Mouse (Mus musculus) adrenal gland (tissue): Measurements from ENCODE around the gene Clec18a.
"Not testable (repeated sequence)": the region's sequence is repeated elsewhere in the genome, so short reads cannot be mapped to it uniquely, and the experiment has no call there.

ENCODE experiments used
- intact Hi-C: fragments of 180-260 bp; cut with DNase I; formaldehyde crosslinking; loops from one replicate; pipeline ENCODE4 v1.15.1; 2025

The Clec18a gene

DNA sequence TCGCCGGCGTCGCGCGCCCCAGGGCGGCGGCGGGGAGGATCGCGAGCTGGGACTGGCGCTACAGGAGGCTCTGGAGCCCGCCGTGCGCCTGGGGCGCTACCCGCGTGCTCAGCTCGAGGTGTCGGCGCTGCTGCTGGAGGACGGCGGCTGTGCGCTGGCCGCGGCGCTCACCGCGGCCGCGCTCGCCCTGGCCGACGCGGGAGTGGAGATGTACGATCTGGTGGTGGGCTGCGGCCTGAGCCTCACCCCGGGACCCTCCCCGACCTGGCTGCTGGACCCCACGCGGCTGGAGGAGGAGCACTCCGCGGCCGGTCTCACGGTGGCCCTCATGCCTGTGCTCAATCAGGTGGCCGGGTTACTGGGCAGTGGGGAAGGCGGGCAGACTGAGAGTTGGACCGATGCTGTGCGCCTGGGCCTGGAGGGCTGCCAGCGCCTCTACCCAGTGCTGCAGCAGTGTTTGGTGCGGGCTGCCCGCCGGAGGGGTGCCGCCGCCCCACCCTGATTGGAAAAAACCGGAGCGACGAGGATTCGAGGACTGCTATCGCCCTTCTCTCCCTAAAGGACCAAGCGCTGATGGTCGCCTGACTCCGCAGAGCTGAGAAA is 35.4 kb downstream of the Clec18a start:
- intact Hi-C loops: loop anchor here (5.0 kb wide), 1 partner anchor 36 kb away; the partner anchor contains the start of genes Clec18a and Pdpr

DNA sequence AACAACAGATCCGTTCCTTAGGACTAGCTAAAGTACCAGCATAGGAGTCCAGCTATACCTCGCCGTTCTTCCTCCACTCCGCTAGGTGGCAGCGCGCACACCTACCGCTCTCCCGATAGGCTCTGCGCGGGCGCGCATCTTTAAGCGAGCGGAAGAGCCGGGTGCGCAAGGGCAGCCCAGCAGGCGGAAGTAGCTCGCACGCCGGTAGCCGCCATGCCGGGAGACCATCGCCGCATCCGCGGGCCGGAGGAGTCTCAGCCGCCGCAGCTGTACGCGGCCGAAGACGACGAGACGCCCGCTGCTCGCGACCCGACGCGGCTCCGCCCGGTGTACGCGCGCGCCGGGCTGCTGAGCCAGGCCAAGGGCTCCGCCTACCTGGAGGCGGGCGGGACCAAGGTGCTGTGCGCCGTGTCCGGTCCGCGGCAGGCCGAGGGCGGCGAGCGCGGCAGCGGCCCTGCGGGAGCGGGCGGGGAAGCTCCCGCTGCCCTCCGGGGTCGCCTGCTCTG is 36.0 kb downstream of the Clec18a start, which contains the start of gene Exosc6:
Gene Exosc6, plus strand, starts transcription at position 182 of the 506 bp plus-strand sequence.
- intact Hi-C loops: loop anchor here (5.0 kb wide), 1 partner anchor 36 kb away; the partner anchor contains the start of genes Clec18a and Pdpr

DNA sequence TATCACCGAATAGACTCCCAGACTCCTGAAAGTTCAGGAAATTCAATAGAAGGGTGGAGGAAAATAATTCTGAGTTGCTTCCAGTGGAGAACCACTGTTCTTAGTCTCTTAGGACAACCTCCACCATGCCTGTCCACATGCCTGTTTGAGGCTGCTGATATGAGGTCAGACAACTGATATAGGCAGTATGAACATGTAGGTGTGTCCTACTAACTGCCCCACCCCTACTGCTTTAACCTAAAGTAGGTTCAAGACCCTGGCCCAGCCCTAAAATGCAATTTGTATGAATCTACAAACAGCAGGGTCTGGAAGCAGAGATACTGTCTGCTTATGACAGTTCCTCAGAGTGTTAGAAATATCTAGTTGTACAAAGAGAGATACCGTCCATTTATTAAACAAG is 36.6 kb downstream of the Clec18a start:
- intact Hi-C loops: loop anchor here (5.0 kb wide), 1 partner anchor 37 kb away; the partner anchor contains the start of genes Clec18a and Pdpr

DNA sequence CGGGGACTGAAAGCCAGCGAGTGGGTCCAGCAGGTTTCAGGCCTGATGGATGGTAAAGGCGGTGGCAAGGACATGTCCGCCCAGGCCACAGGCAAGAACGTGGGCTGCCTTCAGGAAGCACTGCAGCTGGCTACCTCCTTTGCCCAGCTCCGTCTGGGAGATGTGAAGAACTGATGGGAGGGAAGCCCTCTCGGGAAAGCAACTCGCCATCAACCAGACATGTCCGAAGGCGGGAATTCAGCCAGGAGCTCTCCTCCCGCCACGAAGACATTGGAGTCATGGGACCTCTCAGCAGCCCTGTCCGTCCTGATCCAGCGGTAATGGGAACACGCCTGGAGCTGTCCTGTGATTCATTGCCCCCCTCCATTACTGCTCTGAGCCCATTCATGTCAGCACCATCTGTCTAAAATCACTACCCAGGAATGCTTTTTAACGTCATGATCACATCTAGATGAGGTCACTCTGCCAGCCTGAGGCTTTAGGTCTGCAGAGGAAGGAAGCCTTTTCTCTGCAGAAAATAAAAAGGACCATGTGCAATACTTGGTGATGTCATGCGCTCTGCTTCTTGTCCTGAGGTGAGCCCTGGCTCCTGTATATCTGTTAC is 37.1 kb downstream of the Clec18a start:
- intact Hi-C loops: loop anchor here (5.0 kb wide), 1 partner anchor 37 kb away; the partner anchor contains the start of genes Clec18a and Pdpr

DNA sequence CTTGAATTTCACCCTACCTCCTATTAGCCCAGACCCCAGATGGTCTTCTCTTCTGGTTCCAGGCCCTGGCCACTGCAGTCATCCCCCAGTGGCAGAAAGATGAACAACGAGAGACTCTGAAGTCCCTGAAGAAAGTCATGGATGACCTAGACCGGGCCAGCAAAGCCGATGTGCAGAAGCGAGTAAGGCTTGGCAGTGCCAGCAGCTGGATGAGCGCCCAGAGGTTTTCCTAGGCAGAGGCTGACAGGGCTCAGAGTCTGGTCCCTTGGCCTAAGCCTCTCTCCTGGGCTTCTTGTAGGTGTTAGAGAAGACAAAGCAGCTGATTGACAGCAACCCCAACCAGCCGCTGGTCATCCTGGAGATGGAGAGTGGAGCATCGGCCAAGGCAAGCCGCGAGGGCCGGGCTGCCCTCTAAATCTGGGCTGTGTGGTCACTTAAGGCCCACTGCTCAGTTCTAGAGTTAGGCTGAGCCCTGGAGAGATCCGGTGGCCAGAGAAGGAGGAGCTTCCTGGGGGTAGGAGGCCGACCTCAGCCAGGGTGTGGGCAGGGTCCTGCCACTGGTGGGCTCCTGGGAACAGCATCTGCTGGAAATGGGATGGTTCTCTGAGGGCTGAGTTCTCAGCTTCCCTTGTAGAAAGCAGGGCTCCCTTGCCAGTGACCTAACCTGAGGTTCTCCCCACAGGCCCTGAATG is 38.3 kb downstream of the Clec18a start:
- intact Hi-C loops: no loop called here

DNA sequence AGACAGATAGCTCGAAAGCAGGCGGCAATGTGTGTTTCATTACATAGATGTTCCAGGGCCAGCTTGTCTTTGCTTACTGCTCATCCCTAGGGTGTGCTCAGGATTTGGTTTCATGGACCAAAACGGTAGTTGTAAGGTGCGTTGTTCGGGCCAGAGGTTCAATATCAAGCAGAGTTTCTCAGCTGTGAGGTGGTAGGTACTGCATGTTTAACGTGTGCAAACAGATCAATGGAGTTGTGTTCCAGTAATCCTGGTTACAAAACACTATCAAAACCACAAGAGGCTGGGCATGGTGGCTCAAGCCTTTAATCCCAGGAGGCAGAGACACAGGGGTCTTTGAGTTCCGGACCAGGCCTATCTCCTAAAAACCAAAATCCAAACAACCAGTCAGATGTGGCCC is 43.1 kb downstream of the Clec18a start:
- intact Hi-C loops: no loop called here

DNA sequence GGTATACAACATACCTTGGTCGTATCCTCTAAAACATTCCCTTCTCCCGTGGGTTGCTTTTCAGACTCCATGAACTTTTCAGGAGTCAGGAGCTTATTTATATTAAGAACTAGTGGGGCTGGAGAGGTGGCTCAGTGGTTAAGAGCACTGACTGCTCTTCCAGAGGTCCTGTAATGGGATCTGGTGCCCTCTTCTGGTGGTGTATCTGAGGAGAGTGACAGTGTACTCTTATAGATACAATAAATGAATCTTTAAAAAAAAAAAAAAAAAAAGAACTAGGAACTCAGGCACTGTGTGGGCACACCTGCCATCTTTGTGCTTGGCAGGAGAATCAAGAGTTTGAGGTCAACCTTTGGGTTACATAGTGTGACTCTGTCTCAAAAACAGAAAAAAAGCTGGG is 43.5 kb downstream of the Clec18a start:
- intact Hi-C loops: no loop called here

DNA sequence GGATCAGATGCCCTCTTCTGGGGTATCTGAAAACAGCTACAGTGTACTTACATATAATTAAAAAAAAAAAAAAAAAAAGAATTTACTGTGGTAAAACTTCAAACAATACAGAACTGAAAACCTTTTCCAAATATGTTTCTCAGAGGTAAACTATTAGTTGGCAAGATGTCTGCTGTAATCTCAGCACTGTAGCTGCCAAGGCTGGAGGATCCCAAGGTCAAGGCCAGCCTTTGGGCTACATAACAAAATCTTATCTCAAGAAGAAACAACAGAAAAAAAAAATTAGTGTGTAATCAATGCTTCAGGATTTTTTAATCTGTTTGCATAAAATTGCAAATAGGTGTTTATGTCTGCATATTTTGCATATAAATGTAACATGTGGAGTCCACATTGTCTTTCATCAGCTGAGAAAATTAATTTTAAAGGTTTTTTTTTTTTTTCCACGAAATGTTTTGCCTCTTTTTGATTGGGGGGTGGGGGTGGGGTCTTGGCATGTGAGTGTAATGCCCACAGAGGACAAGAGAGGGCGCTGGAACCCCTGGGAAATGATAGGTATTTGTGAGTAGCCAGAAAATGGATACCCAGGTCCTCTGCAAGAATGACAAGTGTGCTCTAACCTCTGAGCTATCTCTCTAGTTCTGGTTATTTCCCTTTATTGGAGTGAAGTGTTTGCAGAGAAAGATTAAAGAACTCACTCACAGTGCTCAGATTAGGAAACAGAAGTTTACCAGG is 48.1 kb downstream of the Clec18a start:
- intact Hi-C loops: no loop called here

DNA sequence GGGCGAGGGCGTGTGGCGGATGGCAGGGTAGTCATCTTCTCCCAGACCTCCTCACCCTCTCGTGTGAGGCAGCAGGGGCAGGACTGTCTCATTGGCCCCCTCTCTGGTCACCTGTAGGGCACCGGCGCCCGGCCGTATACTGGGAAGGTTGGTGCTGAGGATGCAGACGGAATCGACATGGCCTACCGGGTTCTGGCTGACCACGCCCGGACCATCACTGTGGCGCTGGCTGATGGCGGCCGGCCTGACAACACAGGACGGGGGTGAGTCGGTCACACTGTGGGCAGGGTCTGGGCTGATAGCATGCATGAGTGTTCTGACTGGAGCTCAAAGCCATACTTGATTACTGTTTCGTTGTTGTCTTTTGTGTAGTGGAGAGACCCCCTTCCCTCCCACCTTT is 49.7 kb downstream of the Clec18a start:
- intact Hi-C loops: no loop called here

DNA sequence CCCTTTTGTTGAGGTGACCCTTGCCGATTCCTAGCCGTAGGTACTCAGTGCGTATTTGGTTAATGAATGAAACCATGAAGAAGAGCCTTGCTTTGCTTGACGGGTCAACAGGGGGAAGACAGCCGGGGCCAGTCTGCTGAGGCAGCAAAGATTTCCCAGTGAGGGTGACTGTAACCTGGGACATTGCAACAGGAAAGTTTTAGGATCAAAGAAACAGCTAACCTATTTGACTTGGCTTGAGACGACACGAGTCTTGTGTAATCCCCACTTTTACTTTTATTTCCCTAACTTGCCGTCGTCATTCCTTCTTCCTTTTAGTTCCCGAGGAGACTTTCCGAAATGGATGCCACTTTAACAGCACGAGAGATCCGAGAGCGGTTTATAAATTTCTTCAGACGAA is 55.6 kb downstream of the Clec18a start:
- intact Hi-C loops: no loop called here

DNA sequence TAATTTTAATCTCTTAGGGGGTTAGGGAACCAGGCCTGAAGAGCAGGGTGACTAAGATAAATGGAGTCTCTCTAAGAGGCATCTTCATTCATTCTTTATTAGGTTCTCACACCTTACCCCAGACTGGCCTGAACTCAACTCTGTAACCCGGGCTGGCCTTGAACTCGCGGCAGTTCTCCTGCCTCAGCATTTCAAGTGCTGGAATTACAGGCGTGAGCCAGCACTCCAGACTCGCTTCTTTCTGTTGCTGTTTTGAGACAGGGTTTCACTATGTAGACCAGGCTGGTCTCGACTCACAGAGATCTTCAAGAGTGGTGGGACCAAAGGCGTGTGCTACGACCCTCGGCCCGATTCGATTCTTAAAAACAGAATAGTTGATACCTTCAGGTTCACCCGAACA is 58.0 kb downstream of the Clec18a start:
- intact Hi-C loops: no loop called here

DNA sequence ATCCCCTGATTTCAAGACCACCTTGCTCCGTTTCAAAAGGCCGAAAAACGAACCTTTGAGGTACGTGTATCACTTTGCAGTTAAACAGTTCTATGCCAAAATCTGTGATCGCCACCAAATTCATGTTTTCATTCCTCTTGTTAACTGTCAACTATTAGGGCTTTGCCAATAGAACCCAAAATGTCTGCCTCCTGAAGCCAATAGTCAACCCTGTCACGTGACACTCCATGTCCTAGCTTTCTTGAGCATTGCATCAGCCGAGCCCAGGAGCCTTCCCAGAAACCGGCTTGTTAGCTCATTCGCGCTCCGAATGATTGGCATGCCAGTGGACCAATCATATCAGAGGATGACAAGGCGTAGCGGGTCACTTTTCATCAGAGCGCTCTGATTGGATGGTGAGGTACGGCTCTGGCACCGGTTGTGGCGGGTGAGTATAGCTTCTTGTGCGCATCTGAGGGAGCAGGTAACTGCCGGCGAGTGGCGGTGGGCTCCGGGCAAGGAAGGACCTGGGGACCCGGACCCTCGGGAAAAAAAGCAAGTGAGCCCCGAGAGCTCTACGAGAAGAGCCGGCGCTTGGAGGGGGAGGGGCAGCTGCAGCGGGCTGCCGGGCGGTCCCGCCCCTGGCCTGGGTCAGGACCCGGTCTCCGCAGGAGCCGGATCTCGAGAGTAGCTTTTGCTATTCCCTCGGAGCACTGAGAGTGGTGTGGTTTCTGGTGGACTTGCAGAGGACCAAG is 58.6 kb downstream of the Clec18a start:
- intact Hi-C loops: no loop called here

DNA sequence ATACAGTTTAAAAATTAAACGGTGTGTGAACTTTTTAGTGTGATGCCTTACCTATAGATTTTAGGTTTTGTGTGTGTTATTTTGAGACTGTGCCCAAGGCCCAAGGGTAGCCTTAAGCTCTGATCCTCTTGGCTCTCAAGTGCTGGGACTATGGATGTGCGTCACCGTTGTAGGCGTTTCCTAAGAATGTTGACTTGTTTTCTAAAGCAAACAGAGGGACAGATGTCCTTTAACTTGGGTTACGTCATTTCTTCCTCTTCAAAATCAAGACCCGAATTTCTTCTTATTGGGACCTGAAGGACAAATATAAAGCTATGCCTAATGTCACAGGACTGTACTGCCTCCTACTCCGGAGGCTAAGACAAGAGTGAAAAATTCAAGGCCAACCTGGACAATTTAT is 59.3 kb downstream of the Clec18a start, which contains the start of gene Aars:
Gene Aars, plus strand, starts transcription at position 229 of the 400 bp plus-strand sequence.
- intact Hi-C loops: no loop called here

DNA sequence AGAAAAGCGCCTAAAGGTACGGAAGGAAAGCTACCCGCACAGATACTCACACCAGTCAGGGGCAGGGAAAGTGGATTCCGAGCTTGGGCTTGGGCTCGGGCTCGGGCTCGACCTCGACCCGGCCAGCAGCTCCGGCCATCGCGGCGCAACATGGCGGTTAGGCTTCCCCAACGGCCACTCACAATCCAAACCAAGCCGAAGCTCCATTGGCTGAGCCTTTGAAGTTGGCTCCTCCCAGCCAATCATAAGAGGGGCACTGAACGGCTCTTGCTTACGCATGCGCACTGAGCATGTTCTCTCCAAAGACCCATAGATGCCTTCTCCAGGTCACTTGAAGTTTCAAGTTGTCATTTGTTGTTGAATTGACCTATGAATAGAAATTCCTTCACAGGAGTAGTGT is 60.7 kb downstream of the Clec18a start, which contains the start of gene Ddx19b:
Gene Ddx19b, minus strand, starts transcription at position 180 of the 400 bp plus-strand sequence.
- intact Hi-C loops: no loop called here

DNA sequence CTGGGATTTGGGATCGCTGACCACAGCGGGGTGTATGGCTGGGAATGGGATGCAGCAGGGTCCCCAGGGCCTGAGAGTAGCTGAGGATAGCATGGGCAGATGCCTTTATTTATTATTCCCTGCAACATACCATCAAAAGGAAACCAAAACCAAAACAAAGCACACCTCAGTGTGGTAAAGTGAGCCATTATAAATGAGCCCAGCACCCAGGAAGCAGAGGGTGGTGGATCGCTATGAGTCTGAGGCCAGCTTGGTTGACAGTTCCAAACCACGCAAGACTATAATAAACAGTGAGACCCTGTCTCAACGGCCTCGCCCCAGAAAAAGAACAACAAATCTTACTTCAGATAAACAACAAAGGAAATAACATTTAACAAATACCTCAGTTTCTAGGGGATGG is 62.2 kb downstream of the Clec18a start:
- intact Hi-C loops: no loop called here

DNA sequence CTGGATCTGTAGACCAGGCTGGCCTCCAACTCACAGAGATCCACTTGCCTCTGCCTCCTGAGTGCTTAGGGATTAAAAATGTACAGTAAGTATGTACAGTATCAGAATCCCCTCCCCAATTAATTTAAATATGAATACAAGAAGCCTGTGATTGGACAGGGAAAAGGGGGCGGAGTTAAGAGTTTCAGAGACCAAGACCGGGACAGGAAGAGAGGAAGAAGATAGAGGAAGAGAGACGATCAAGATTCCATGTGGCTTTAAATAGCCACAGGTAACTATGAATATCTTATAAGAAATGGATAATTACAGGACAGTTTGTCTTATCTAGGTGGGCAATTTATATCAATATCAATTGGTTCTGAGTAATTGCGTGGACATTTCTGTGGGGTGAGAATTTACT is 62.6 kb downstream of the Clec18a start:
- intact Hi-C loops: no loop called here

DNA sequence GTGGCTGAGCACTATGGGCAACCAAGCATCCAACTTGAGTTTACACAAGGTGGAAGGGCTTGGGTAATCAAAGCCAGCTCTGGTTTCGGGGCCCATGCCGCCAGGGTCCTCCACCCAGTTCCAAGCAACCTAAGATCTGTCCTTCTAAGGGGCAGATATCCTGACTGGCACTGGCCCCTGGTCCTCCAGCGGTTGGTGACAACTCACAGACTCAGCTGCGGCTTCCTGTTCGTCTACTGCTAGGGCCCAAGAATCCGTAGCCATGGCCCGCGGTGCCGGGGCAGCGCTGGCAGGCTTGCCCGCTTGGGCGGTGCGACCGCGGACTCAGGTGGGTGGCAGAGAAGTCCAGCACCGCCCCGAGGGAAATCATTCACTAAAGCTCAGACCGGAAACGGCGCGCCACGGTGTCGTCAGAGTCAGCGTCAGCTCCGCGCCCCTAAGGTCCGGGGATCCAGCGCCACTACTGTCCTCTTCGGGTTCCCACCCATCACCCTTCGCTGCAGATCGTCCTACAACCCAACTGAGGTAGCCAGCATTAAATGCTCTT is 64.8 kb downstream of the Clec18a start:
- intact Hi-C loops: no loop called here

DNA sequence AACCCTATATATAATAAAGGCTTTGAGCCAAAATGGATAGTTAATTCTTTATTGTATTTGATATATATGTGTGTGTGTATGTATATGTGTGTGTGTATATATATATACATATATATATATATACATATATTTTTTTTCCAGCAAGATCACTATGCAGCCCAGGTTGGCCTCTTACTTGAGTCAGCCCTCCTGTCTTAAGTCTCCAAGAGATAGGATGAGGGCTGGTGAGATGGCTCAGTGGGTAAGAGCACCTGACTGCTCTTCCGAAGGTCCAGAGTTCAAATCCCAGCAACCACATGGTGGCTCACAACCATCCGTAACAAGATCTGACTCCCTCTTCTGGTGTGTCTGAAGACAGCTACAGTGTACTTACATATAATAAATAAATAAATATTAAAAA is 65.6 kb downstream of the Clec18a start:
- intact Hi-C loops: not testable (repeated sequence)

DNA sequence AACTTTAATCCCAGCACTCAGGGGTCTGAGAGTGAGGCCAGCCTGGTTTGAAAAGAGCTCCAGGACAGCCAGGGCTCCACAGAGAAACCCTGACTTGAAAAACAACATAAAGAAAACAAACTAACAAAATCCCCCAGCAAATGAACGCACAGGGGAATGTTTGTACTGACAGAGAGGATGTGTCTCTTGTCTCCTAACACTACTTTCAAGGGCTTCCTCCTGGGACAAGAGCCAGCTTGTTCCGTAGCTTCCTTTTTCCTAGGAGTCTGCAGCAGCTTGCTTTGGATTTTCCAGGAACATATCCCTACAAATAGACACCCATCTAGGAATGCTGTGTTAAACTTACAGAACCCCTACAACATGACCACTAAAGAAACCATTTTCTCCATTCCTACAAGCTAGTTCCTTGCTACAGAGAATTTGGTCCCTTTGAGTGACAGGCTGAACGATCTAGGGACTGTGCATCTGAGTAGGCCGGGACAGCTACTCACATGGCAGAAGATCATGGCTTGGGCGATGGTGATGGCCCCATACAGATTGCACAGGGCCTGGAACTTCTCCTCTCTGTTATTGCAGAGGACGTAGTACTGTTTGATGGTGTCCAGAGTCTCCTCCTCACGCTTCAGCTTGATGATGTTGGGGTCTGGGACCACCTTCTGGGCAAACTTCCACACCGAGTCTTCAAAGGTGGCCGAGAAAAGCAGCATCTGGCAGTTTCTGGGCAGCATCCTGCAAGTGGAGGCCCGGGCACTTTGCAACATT is 81.8 kb downstream of the Clec18a start:
- intact Hi-C loops: not testable (repeated sequence)
